22 mouse cellular contexts compared by ENCODE assay signal in genomic region chr12:25062264-25062663, GRCm38 (mm10). TPM values are rescaled to one million over a fixed set of nuclear protein-coding genes. Genes with fewer than 3 reads are reported as not detected.
DNase-seq lines count a peak whose midpoint lies in the region; ATAC-seq lines count a peak whose summit lies in the region.
"Had no signal": no experiment of that assay in that cellular context is flagged by ENCODE, and none has a peak within 500 bp of the region (broad histone marks: within the 10 kb centered on the region; RNA-seq: fewer than 3 reads in every experiment).

No protein-coding gene starts in this region.

- 26% methylated on average over 6 of the region's 6 CpGs for WGBS in kidney, embryonic 14.5 days
- WGBS in neural tube, embryonic 13.5 days = 40% methylated on average over 6 of the region's 6 CpGs
- WGBS in neural tube, embryonic 15.5 days = 33% methylated on average over 6 of the region's 6 CpGs

- H3K9me3 ChIP-seq in kidney, embryonic 14.5 days (ENCODE audit: control insufficient read depth, low read length) = no peaks in the 10 kb centered on the region
- no peaks in the 10 kb centered on the region for H3K9me3 ChIP-seq in neural tube, embryonic 13.5 days
- H3K9me3 ChIP-seq in neural tube, embryonic 15.5 days (replicated peaks) = no peaks in the 10 kb centered on the region
- H3K9me3 ChIP-seq: embryonic facial prominence, embryonic 13.5 days; embryonic facial prominence, embryonic 15.5 days; forebrain, embryonic 10.5 days; forebrain, embryonic 13.5 days had no signal

- no peak overlapping the region for H3K27ac ChIP-seq in kidney, embryonic 14.5 days (ENCODE audit: low read depth, low read length)
- 0 out of 2 replicates have a peak overlapping the region, but pooled peaks have one; percentile 38 for H3K27ac ChIP-seq in neural tube, embryonic 13.5 days (replicated peaks)
- H3K27ac ChIP-seq in neural tube, embryonic 15.5 days (replicated peaks) = no peak overlapping the region
- H3K27ac ChIP-seq: embryonic facial prominence, embryonic 13.5 days; embryonic facial prominence, embryonic 15.5 days; forebrain, embryonic 10.5 days; forebrain, embryonic 13.5 days had no signal

- no peak overlapping the region for H3K4me2 ChIP-seq in kidney, embryonic 14.5 days (replicated peaks; ENCODE audit: low read depth, low read length)
- no peak overlapping the region for H3K4me2 ChIP-seq in neural tube, embryonic 13.5 days
- H3K4me2 ChIP-seq in neural tube, embryonic 15.5 days = no peak overlapping the region
- H3K4me2 ChIP-seq: embryonic facial prominence, embryonic 13.5 days; embryonic facial prominence, embryonic 15.5 days; forebrain, embryonic 13.5 days had no signal

- ATAC-seq in kidney, embryonic 14.5 days (ENCODE audit: low FRiP score, low TSS enrichment) = peak; percentile 71; the same call in 1 of the 2 replicates
- no peak for ATAC-seq in neural tube, embryonic 13.5 days (ENCODE audit: low read depth)
- no peak for ATAC-seq in neural tube, embryonic 15.5 days (ENCODE audit: low FRiP score)
- ATAC-seq in common myeloid progenitor, adult 5-6 weeks (replicated peaks; ENCODE audit: low read depth, poor library complexity, severe bottlenecking) = peak; percentile 52; the same call in 1 of the 2 replicates
- no peak for ATAC-seq in monocyte, adult 5-6 weeks (replicated peaks; ENCODE audit: insufficient number of reproducible peaks, low FRiP score, low TSS enrichment, poor library complexity, severe bottlenecking)
- ATAC-seq: forebrain, embryonic 13.5 days; forebrain, embryonic 16.5 days had no signal

- H3K4me1 ChIP-seq in kidney, embryonic 14.5 days (ENCODE audit: control insufficient read depth, insufficient read depth, low read length) = 0 out of 2 replicates have a peak, but pooled peaks cover 7% of the 10 kb centered on the region
- H3K4me1 ChIP-seq in neural tube, embryonic 13.5 days (replicated peaks) = peaks cover 4% of the 10 kb centered on the region; the same call in 1 of the 2 replicates
- H3K4me1 ChIP-seq in neural tube, embryonic 15.5 days = no peaks in the 10 kb centered on the region
- H3K4me1 ChIP-seq: embryonic facial prominence, embryonic 13.5 days; embryonic facial prominence, embryonic 15.5 days; forebrain, embryonic 10.5 days had no signal

- DNase-seq in kidney, adult 9 months = no peak
- peak; percentile 11 for DNase-seq in mesoderm, embryonic 11.5 days (ENCODE audit: low read depth, low spot score)
- DNase-seq: adrenal gland, adult 2 months; adrenal gland, postnatal 10 days; adrenal gland, postnatal 36 days; cerebellum, adult 11-12 months; cerebellum, adult 2 months; cerebellum, adult 9-10 months; cerebellum, postnatal 10 days; cerebellum, postnatal 25 days; embryo, embryonic 11 days had no signal

- no peak overlapping the region for H3K4me3 ChIP-seq in kidney, embryonic 14.5 days (ENCODE audit: low read length)
- H3K4me3 ChIP-seq in neural tube, embryonic 13.5 days = no peak overlapping the region
- H3K4me3 ChIP-seq in neural tube, embryonic 15.5 days (replicated peaks) = no peak overlapping the region
- H3K4me3 ChIP-seq: embryonic facial prominence, embryonic 13.5 days; embryonic facial prominence, embryonic 15.5 days; erythroblast, embryonic 14.5 days; forebrain, embryonic 10.5 days; forebrain, embryonic 13.5 days had no signal

- H3K9ac ChIP-seq in kidney, embryonic 14.5 days (ENCODE audit: low read depth, low read length) = no peak overlapping the region
- H3K9ac ChIP-seq in neural tube, embryonic 13.5 days = no peak overlapping the region
- no peak overlapping the region for H3K9ac ChIP-seq in neural tube, embryonic 15.5 days (replicated peaks)
- H3K9ac ChIP-seq: embryonic facial prominence, embryonic 13.5 days; embryonic facial prominence, embryonic 15.5 days; forebrain, embryonic 13.5 days had no signal

- H3K36me3 ChIP-seq in kidney, embryonic 14.5 days (ENCODE audit: control insufficient read depth, insufficient read depth, low read length) = peaks cover 17% of the 10 kb centered on the region
- peaks cover 28% of the 10 kb centered on the region for H3K36me3 ChIP-seq in neural tube, embryonic 13.5 days
- H3K36me3 ChIP-seq in neural tube, embryonic 15.5 days = peaks cover 25% of the 10 kb centered on the region

- H3K27me3 ChIP-seq in kidney, embryonic 14.5 days (ENCODE audit: control insufficient read depth, insufficient read depth, low read length) = no peaks in the 10 kb centered on the region
- no peaks in the 10 kb centered on the region for H3K27me3 ChIP-seq in neural tube, embryonic 13.5 days
- no peaks in the 10 kb centered on the region for H3K27me3 ChIP-seq in neural tube, embryonic 15.5 days (replicated peaks)
- H3K27me3 ChIP-seq: embryonic facial prominence, embryonic 13.5 days; embryonic facial prominence, embryonic 15.5 days; forebrain, embryonic 13.5 days had no signal

RNA-seq across cellular contexts. Expression of gene Id2, which starts 34.7 kb away (rescaled TPM):
- polyA plus RNA-seq in kidney, embryonic 14.5 days (2014; fragmentation: Nextera tagmentation; extraction: Ambion mirVana) = 577 and 698 TPM in 2 replicates
- 254 and 258 TPM in 2 replicates for polyA plus RNA-seq in neural tube, embryonic 13.5 days (2015; fragmentation: Nextera tagmentation; extraction: Ambion mirVana)
- 252 and 258 TPM in 2 replicates for polyA plus RNA-seq in neural tube, embryonic 15.5 days (2015; fragmentation: Nextera tagmentation; extraction: Ambion mirVana)
- total RNA-seq in common myeloid progenitor, adult 5-6 weeks (2017) = 7.9 and 11.7 TPM in 2 replicates
- total RNA-seq in monocyte, adult 5-6 weeks (2017) = 239 to 512 TPM (median 247 TPM) in 3 replicates
- polyA plus RNA-seq: erythroblast, embryonic 14.5 days had no signal

Comparison
In these comparisons a context has a peak if more than half of its experiments do, and no peak if none do; other contexts are left out.
1. ATAC-seq: peak in kidney, embryonic 14.5 days (single experiment) and common myeloid progenitor, adult 5-6 weeks (single experiment); none in neural tube, embryonic 13.5 days (single experiment), neural tube, embryonic 15.5 days (single experiment) and monocyte, adult 5-6 weeks (single experiment).